Mouse (Mus musculus): ENCODE results near the gene Vmn1r215. TPM values are rescaled to one million over a fixed set of nuclear protein-coding genes. Genes with fewer than 3 reads are reported as not detected.

Gene Vmn1r215
- not detected in 2 replicates for polyA plus RNA-seq (2015; fragmentation: Nextera tagmentation; extraction: Ambion mirVana)

DNA sequence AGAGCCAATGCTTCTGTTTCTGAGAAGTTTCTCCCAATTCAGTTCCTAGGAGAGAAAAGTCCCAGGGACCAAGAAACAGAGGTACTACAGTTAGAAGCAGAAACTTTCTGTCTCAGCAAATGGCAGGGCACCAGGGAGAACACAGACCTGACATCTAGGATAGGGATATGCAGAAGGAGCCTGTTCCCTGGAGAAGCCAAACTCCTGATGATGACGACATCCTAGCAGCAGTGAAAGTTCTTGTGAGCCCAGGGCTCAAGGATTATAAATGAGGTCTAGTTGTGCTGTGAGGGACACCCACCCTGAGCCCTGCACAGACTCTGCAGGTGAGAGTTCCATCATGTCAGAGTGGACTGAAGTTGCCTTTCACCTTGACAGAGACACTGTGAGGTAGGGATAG lies at the start of gene Vmn1r215:
Gene Vmn1r215, plus strand, starts transcription at position 301 of the 400 bp plus-strand sequence.

DNA sequence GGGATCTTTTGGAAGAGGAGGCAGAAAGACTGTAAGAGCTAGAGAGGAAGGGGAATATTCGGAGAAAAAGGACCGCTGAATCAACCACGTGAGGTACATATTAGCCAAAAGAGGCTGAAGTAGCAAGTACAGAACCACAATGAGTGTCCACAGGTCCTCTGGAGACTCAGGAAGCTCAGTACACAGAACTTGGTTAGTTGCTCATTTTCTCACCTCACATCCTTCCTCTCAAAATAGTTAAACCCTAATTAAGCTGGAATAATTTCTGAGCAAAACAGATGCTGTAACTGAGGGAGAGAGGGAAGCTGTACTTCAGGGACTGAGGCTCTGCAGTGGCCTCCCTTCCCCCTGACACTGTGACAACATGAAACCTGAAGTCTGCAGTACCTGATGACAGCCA lies 37.7 kb upstream of the Vmn1r215 start, which contains the start of gene Vmn1r214:
Gene Vmn1r214, plus strand, starts transcription at position 301 of the 400 bp plus-strand sequence.

DNA sequence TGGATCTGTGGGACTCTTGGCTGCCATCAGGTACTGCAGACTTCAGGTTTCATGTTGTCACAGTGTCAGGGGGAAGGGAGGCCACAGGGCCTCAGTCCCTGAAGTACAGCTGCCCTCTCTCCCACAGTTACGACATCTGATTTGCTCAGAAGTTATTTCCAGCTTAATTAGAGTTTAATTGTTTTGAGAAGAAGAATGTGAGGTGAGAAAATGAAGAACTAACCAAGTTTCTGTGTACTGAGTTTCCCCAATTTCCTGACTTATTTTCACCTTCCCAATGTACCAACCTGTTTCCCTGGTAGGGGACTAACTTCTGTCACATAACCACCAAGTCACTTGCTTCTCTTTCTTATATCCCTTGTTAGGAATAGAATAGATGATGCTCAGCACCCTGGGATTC lies 50.3 kb downstream of the Vmn1r215 start, which contains the start of gene Vmn1r217:
Gene Vmn1r217, minus strand, starts transcription at position 101 of the 400 bp plus-strand sequence.

Other genes starting within 250 kb of the Vmn1r215 start
- gene Vmn1r210, start 236.7 kb upstream of the Vmn1r215 start, polyA plus RNA-seq (2015; fragmentation: Nextera tagmentation; extraction: Ambion mirVana) = not detected in 2 replicates
- gene Vmn1r211, start 210.5 kb upstream of the Vmn1r215 start, polyA plus RNA-seq (2015; fragmentation: Nextera tagmentation; extraction: Ambion mirVana) = not detected in 2 replicates
- not detected in 2 replicates for gene Vmn1r212, start 183.8 kb upstream of the Vmn1r215 start, polyA plus RNA-seq (2015; fragmentation: Nextera tagmentation; extraction: Ambion mirVana)
- not detected in 2 replicates for gene Vmn1r213, start 60.4 kb upstream of the Vmn1r215 start, polyA plus RNA-seq (2015; fragmentation: Nextera tagmentation; extraction: Ambion mirVana)
- not detected in 2 replicates for gene Vmn1r214, start 37.6 kb upstream of the Vmn1r215 start, polyA plus RNA-seq (2015; fragmentation: Nextera tagmentation; extraction: Ambion mirVana)
- not detected in 2 replicates for gene Vmn1r217, start 50.2 kb downstream of the Vmn1r215 start, polyA plus RNA-seq (2015; fragmentation: Nextera tagmentation; extraction: Ambion mirVana)
- gene Vmn1r218, start 65.1 kb downstream of the Vmn1r215 start, polyA plus RNA-seq (2015; fragmentation: Nextera tagmentation; extraction: Ambion mirVana) = not detected in 2 replicates
- 0.02 TPM in 1 of 2 replicates, not detected in the other for gene Vmn1r219, start 91.3 kb downstream of the Vmn1r215 start, polyA plus RNA-seq (2015; fragmentation: Nextera tagmentation; extraction: Ambion mirVana)
- gene Vmn1r220, start 120.0 kb downstream of the Vmn1r215 start, polyA plus RNA-seq (2015; fragmentation: Nextera tagmentation; extraction: Ambion mirVana) = not detected in 2 replicates
- not detected in 2 replicates for gene Vmn1r221, start 146.1 kb downstream of the Vmn1r215 start, polyA plus RNA-seq (2015; fragmentation: Nextera tagmentation; extraction: Ambion mirVana)
- gene Vmn1r222, start 167.9 kb downstream of the Vmn1r215 start, polyA plus RNA-seq (2015; fragmentation: Nextera tagmentation; extraction: Ambion mirVana) = not detected in 2 replicates
- not detected in 2 replicates for gene Vmn1r223, start 179.1 kb downstream of the Vmn1r215 start, polyA plus RNA-seq (2015; fragmentation: Nextera tagmentation; extraction: Ambion mirVana)

Measured in spleen, postnatal 0 days (tissue).